Mouse (Mus musculus) hindbrain, postnatal 0 days (tissue): Measurements from ENCODE around the gene Nxn. TPM values are rescaled to one million over a fixed set of nuclear protein-coding genes. Genes with fewer than 3 reads are reported as not detected.

Experiments used
- ATAC-seq: fragments of 200-750 bp; cut with Nextera tagmentation; 2 replicates; pipeline ENCODE4 v1.8.0; 2017; ENCODE audit warnings: mild to moderate bottlenecking, moderate TSS enrichment, moderate library complexity
- DNase-seq: peaks from one replicate; pipeline ENCODE4 v3.0.0-alpha.2; 2015; ENCODE audit warnings: low spot score
- H3K27ac ChIP-seq: fragments of 300-500 bp; sonication (generic); 2 replicates; pipeline ENCODE4 v1.5.1; 2014; ENCODE audit warnings: mild to moderate bottlenecking
- H3K27me3 ChIP-seq: fragments of 300-500 bp; sonication (generic); 2 replicates; pipeline ENCODE4 v1.6.1; 2014; ENCODE audit warnings: low read length, mixed read lengths; ENCODE audit not compliant: insufficient read depth
- H3K36me3 ChIP-seq: fragments of 300-500 bp; sonication (generic); 2 replicates; pipeline ENCODE4 v1.6.1; 2014; ENCODE audit warnings: low read length, mixed read lengths; ENCODE audit not compliant: insufficient read depth
- H3K4me1 ChIP-seq: fragments of 300-500 bp; sonication (generic); 2 replicates; pipeline ENCODE4 v1.6.1; 2014; ENCODE audit warnings: antibody characterized with exemption, low read length, mixed read lengths; ENCODE audit not compliant: insufficient read depth
- H3K4me2 ChIP-seq: fragments of 300-500 bp; sonication (generic); 2 replicates; pipeline ENCODE4 v1.6.1; 2014; ENCODE audit warnings: low read depth, mild to moderate bottlenecking, low read length, moderate library complexity, mixed read lengths
- H3K4me3 ChIP-seq: fragments of 300-500 bp; sonication (generic); 2 replicates; pipeline ENCODE4 v1.5.1; 2014; ENCODE audit warnings: low read length
- H3K9ac ChIP-seq: fragments of 300-500 bp; sonication (generic); replicated peaks from 2 replicates; pipeline ENCODE4 v1.6.1; 2014; ENCODE audit warnings: mild to moderate bottlenecking, low read length, moderate library complexity, mixed read lengths
- H3K9me3 ChIP-seq: fragments of 300-500 bp; sonication (generic); 2 replicates; pipeline ENCODE4 v1.6.1; 2016; ENCODE audit warnings: low read length, mixed read lengths
- CTCF ChIP-seq: IDR thresholded peaks from 2 replicates; pipeline ENCODE4 v1.5.1; 2016; ENCODE audit warnings: antibody characterized with exemption, control low read depth, low read depth
- WGBS: fragments of 180-500 bp; shearing (Covaris S2); extraction: QIAGEN DNeasy Blood & Tissue Kit; methylation state at CpG from one replicate; pipeline ENCODE4 v1.1.7; 2014; 5-methylcytosine and 5-hydroxymethylcytosine counted together
- polyA plus RNA-seq: library from polyadenylated mRNA; unstranded; fragments of >200 nt; fragmentation: Nextera tagmentation; extraction: Ambion mirVana; gene quantifications from 2 replicates; pipeline ENCODE4 v1.2.1, GENCODE M21; 2015
- total RNA-seq: library from RNA; depleted of rRNA; stranded (reverse); fragments of >200 nt; gene quantifications from 2 replicates; pipeline ENCODE4 v1.2.3, GENCODE M21; 2014

Gene Nxn
- total and polyA plus RNA-seq, 2 experiments from 2014 or later: 21.2 to 36.6 TPM

GRCm38 (mm10) chr11:76243811-76244546, 155.0 kb downstream of the Nxn start:
- DNase-seq (peak; percentile 36), ATAC-seq (peak; percentile 65)
- TF ChIP-seq CTCF: no peak
- peak overlapping the region; percentile 72 for H3K4me2 ChIP-seq
- WGBS: 2% methylated on average over 34 of the region's 34 CpGs
- H3K4me1 ChIP-seq: peaks cover 9% of the 10 kb centered on the region
- H3K27ac ChIP-seq: peak overlapping the region; percentile 79
- H3K4me3 ChIP-seq: peak overlapping the region; percentile 63
- H3K36me3 ChIP-seq: peaks cover 21% of the 10 kb centered on the region
- peak overlapping the region; percentile 62 for H3K9ac ChIP-seq
- no peaks in the 10 kb centered on the region for H3K9me3 ChIP-seq
- no peaks in the 10 kb centered on the region for H3K27me3 ChIP-seq

- no peak for TF ChIP-seq CTCF
- peak; percentile 94 for ATAC-seq
- H3K9me3 ChIP-seq: no peaks in the 10 kb centered on the region
- H3K4me1 ChIP-seq: peaks cover 9% of the 10 kb centered on the region
- H3K27me3 ChIP-seq: no peaks in the 10 kb centered on the region
- peak within 1 kb of the TSS; percentile 63 for H3K4me3 ChIP-seq
- DNase-seq: peak; percentile 96
- H3K4me2 ChIP-seq: peak within 1 kb of the TSS; percentile 72
- H3K9ac ChIP-seq: peak within 1 kb of the TSS; percentile 62
- H3K36me3 ChIP-seq: peaks cover 15% of the 10 kb centered on the region
- under 1% methylated on average over 61 of the region's 61 CpGs for WGBS
- peak within 1 kb of the TSS; percentile 79 for H3K27ac ChIP-seq
These were observed 155.8 kb downstream of the Nxn start, which contains the start of the genes Mrm3 and Glod4 for GRCm38 (mm10) chr11:76242901-76243810. Gene Mrm3, plus strand, starts transcription at chr11:76243715. Gene Glod4, minus strand, starts transcription at chr11:76243725.

- Histone ChIP-seq H3K9me3 (no peaks in the 10 kb centered on the region), H3K27me3 (no peaks in the 10 kb centered on the region), H3K27ac (no peak overlapping the region), H3K9ac (no peak overlapping the region), H3K4me1 (peaks cover 6% of the 10 kb centered on the region), H3K36me3 (peaks cover 23% of the 10 kb centered on the region), H3K4me3 (no peak overlapping the region), H3K4me2 (no peak overlapping the region)
- DNase-seq: no peak
- no peak for ATAC-seq
- TF ChIP-seq CTCF: no peak
- WGBS: 96% methylated on average over 2 of the region's 2 CpGs
These were observed 159.2 kb downstream of the Nxn start for GRCm38 (mm10) chr11:76239750-76240149.

- WGBS: 97% methylated on average over 3 of the region's 3 CpGs
- no peak for ATAC-seq
- no peak overlapping the region for H3K4me3 ChIP-seq
- H3K27me3 ChIP-seq: no peaks in the 10 kb centered on the region
- H3K9me3 ChIP-seq: no peaks in the 10 kb centered on the region
- no peak overlapping the region for H3K27ac ChIP-seq
- TF ChIP-seq CTCF: no peak
- peaks cover 46% of the 10 kb centered on the region for H3K36me3 ChIP-seq
- no peaks in the 10 kb centered on the region for H3K4me1 ChIP-seq
- no peak for DNase-seq
- no peak overlapping the region for H3K4me2 ChIP-seq
- no peak overlapping the region for H3K9ac ChIP-seq
These were observed 162.8 kb downstream of the Nxn start for GRCm38 (mm10) chr11:76236136-76236535.

- H3K36me3 ChIP-seq: peaks cover 21% of the 10 kb centered on the region; the same call in 1 of the 2 replicates
These were observed 173.9 kb downstream of the Nxn start for GRCm38 (mm10) chr11:76225051-76225450.

GRCm38 (mm10) chr11:76224631-76225030, 174.3 kb downstream of the Nxn start:
- H3K9me3 ChIP-seq: no peaks in the 10 kb centered on the region
- DNase-seq (no peak), ATAC-seq (no peak)
- no peak overlapping the region for H3K27ac ChIP-seq
- no peak overlapping the region for H3K9ac ChIP-seq
- WGBS: 89% methylated on average over 5 of the region's 5 CpGs
- no peaks in the 10 kb centered on the region for H3K27me3 ChIP-seq
- TF ChIP-seq CTCF: no peak
- no peaks in the 10 kb centered on the region for H3K4me1 ChIP-seq
- no peak overlapping the region for H3K4me2 ChIP-seq
- no peak overlapping the region for H3K4me3 ChIP-seq
- H3K36me3 ChIP-seq: peaks cover 21% of the 10 kb centered on the region; the same call in 1 of the 2 replicates

More at GRCm38 (mm10) chr11:76225051-76225450, 173.9 kb downstream of the Nxn start:
- Histone ChIP-seq H3K4me3 (no peak overlapping the region), H3K4me1 (no peaks in the 10 kb centered on the region), H3K9ac (no peak overlapping the region), H3K27me3 (no peaks in the 10 kb centered on the region), H3K9me3 (no peaks in the 10 kb centered on the region), H3K4me2 (no peak overlapping the region), H3K27ac (no peak overlapping the region)
- TF ChIP-seq CTCF: no peak
- DNase-seq (no peak), ATAC-seq (no peak)
